Mouse (Mus musculus): ENCODE results near the gene Ccdc80. TPM values are rescaled to one million over a fixed set of nuclear protein-coding genes. Genes with fewer than 3 reads are reported as not detected.

Gene Ccdc80
- polyA plus RNA-seq, 1 experiment, result 3.8 TPM

DNA sequence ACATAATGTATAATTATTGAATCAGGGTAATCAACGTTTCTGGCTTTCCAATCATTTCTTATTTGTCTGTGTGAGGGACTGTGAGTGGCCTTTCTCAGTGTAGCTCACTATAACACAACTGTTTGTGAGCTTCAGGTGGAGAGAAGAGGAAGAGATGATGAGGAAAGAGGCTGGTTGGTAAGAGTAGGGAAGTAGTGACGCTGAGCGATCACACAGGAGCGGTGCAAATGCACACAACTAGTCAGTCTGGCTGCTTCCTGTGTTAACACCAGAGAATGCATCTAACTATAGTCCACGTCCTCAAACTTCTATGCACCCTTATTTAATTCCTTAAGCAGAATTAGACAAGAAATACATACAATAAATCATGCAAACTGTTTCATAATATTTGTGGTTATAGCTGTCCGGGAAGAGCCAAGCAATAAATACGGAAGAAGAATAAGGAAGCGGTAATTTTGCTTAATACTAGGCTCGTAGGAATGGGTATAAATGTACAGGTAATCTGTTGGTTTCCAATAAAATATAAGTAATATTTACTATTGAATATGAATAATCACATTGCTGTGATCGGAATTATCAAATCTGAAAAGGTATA is 55.4 kb downstream of the Ccdc80 start:
- TF ChIP-seq POLR2A (IDR thresholded peaks at IDR 0.05; ENCODE audit: borderline replicate concordance, insufficient read depth, low read length) (no peak), CTCF (IDR thresholded peaks at IDR 0.05; ENCODE audit: borderline replicate concordance, insufficient read depth, low read depth, low read length) (no peak)
- Histone ChIP-seq H3K27me3 (ENCODE audit: control insufficient read depth, insufficient read depth, low read length) (no peaks in the 10 kb centered on the region), H3K4me1 (ENCODE audit: control insufficient read depth, insufficient read depth, low read length) (no peaks in the 10 kb centered on the region), H3K4me3 (replicated peaks; ENCODE audit: insufficient read depth, low read depth, low read length) (no peak overlapping the region), H3K27ac (ENCODE audit: insufficient read depth, low read length) (no peak overlapping the region)
- whole genome bisulfite sequencing, result 96% methylated on average over 10 of the region's 10 CpGs
- DNase-seq, result no peak

DNA sequence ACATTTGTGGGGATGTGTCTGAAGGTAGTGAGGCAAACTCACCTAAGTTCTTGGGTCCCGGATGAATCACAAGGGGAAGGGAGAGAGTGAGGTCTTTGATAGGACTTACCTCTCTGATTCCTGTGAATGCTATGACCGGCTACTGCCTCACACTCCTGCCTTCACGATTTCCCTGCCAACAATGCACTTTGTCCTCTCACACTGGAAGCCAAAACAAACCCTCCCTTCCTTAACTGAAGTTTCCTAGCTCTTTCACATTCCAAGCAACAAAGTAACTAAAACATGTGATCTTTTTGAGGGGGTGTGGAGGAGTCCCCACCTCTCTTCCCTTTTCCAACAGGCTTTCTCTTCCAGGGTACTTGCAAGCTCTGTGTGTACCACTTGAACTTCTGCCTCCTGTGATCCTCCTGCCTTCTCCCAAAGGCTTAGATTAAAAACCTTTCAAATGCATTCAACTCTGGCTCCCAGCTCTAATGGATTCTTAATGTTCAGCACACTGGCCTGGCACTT is 61.6 kb downstream of the Ccdc80 start:
- Histone ChIP-seq H3K27me3 (ENCODE audit: control insufficient read depth, insufficient read depth, low read length) (no peaks in the 10 kb centered on the region), H3K4me1 (ENCODE audit: control insufficient read depth, insufficient read depth, low read length) (no peaks in the 10 kb centered on the region), H3K4me3 (replicated peaks; ENCODE audit: insufficient read depth, low read depth, low read length) (no peak overlapping the region), H3K27ac (ENCODE audit: insufficient read depth, low read length) (no peak overlapping the region)
- WGBS, result 91% methylated on average over 3 of the region's 3 CpGs
- no peak for DNase-seq
- TF ChIP-seq CTCF (IDR thresholded peaks at IDR 0.05; ENCODE audit: borderline replicate concordance, insufficient read depth, low read depth, low read length) (no peak), POLR2A (IDR thresholded peaks at IDR 0.05; ENCODE audit: borderline replicate concordance, insufficient read depth, low read length) (no peak)

DNA sequence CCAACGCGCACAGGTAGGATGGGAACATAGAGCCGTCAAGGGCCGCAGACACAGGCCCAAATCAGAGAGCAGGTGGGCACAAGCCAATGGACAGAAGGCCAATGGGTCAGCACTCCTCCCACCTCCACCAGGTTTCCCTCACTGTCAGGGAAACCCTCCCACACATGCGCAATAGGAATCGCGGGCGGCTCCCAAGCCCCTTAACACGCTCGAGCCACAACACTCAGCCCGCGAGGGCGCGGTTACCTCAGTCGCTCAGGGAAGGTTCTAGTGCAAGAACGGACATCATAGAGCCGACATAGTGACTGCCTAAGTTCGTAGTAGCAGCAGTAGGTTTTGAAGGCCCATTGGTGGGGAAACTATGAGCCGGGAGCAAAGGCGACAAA is 64.9 kb downstream of the Ccdc80 start:
- Histone ChIP-seq H3K4me1 (ENCODE audit: control insufficient read depth, insufficient read depth, low read length) (no peaks in the 10 kb centered on the region), H3K27ac (ENCODE audit: insufficient read depth, low read length) (peak overlapping the region; percentile 36), H3K4me3 (replicated peaks; ENCODE audit: insufficient read depth, low read depth, low read length) (peak overlapping the region; percentile 70), H3K27me3 (ENCODE audit: control insufficient read depth, insufficient read depth, low read length) (no peaks in the 10 kb centered on the region)
- peak; percentile 84 for DNase-seq
- TF ChIP-seq POLR2A (IDR thresholded peaks at IDR 0.05; ENCODE audit: borderline replicate concordance, insufficient read depth, low read length), result no peak
- TF ChIP-seq CTCF (IDR thresholded peaks at IDR 0.05; ENCODE audit: borderline replicate concordance, insufficient read depth, low read depth, low read length), result no peak
- WGBS, result 0% methylated on average over 20 of the region's 20 CpGs

DNA sequence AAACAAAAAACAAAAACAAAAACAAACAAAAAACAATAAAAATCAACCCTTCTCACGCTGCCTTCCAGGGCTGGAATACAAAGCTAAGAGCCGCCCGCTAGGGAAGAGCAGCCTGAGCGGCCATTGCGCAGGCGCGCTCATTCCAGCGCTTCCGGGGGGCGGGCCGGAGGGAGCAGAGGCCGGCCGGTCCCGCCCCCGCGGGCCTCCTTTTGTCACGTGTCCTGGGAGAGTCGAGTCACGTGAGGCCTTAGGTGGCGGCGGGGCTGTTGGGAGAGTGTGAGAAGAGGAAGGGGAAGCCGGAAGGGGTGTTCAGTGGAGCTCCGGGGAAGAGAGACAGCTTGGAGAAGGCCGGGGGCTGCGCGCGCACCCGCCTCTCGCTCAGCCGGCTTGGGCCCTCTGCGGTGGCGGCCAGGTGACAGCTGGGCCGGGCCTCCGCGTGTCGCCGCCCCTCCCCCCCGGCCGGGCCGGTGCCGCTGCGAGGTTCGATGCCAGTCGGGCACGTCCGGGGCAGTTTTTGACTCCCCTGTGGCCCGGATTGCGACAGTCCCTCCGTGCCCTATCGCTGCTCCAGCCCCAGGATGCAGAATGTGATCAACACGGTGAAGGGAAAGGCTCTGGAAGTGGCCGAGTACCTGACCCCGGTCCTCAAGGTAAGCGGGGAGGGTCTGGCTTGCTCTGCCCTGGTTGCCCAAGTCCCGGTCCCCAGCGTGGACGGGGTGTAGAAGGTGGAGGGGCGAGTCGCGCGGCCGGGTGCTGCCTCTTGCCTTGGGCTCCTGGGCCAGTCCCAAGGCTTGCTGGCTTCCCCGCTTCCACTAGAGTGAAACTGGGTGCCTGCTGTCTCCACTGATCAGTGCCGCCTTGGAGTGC is 65.6 kb downstream of the Ccdc80 start, which contains the start of the genes Slc35a5 and Atg3:
TSS of gene Slc35a5 (minus strand) at position 185 of the 867 bp plus-strand sequence.
TSS of gene Atg3 (plus strand) at position 264 of the 867 bp plus-strand sequence.
- WGBS, result under 1% methylated on average over 63 of the region's 64 CpGs
- TF ChIP-seq POLR2A (IDR thresholded peaks at IDR 0.05; ENCODE audit: borderline replicate concordance, insufficient read depth, low read length) (peak; percentile 73; the same call in 1 of the 2 replicates), CTCF (IDR thresholded peaks at IDR 0.05; ENCODE audit: borderline replicate concordance, insufficient read depth, low read depth, low read length) (no peak)
- peak; percentile 94 to 95 for DNase-seq
- H3K4me3 ChIP-seq (replicated peaks; ENCODE audit: insufficient read depth, low read depth, low read length), result peak within 1 kb of the TSS; percentile 70
- peak within 1 kb of the TSS; percentile 69 for H3K27ac ChIP-seq (ENCODE audit: insufficient read depth, low read length)
- H3K4me1 ChIP-seq (ENCODE audit: control insufficient read depth, insufficient read depth, low read length), result no peaks in the 10 kb centered on the region
- H3K27me3 ChIP-seq (ENCODE audit: control insufficient read depth, insufficient read depth, low read length), result no peaks in the 10 kb centered on the region

DNA sequence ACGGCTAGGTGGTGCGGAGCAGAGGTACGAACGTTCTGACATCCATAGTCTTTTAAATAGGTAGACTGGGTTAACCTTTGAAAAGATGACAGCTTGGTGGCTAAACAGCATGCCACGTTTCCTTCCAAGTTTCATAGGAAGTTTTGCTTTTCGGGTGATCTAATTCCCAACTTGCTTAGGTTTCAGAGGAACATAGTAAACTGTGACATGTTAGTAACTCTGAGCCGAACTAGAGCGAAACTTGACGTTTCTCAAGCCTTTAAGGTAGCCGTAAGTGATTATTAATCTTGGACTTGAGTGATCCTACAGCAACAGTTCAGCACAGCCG is 66.2 kb downstream of the Ccdc80 start:
- 2% methylated on average over 11 of the region's 11 CpGs for WGBS
- Histone ChIP-seq H3K27ac (ENCODE audit: insufficient read depth, low read length) (peak overlapping the region; percentile 69; the same call in 1 of the 2 replicates), H3K27me3 (ENCODE audit: control insufficient read depth, insufficient read depth, low read length) (no peaks in the 10 kb centered on the region), H3K4me1 (ENCODE audit: control insufficient read depth, insufficient read depth, low read length) (no peaks in the 10 kb centered on the region), H3K4me3 (replicated peaks; ENCODE audit: insufficient read depth, low read depth, low read length) (peak overlapping the region; percentile 70)
- no peak for TF ChIP-seq CTCF (IDR thresholded peaks at IDR 0.05; ENCODE audit: borderline replicate concordance, insufficient read depth, low read depth, low read length)
- TF ChIP-seq POLR2A (IDR thresholded peaks at IDR 0.05; ENCODE audit: borderline replicate concordance, insufficient read depth, low read length), result no peak
- DNase-seq, result no peak

Other genes with a start within 250 kb of the Ccdc80 start
- gene Cd200r2, start 226.3 kb upstream of the Ccdc80 start, polyA plus RNA-seq (2012; rRNA removed), result 0.25 and 0.28 TPM in 2 replicates
- gene Cd200r3, start 149.7 kb upstream of the Ccdc80 start, polyA plus RNA-seq (2012; rRNA removed), result not detected in 2 replicates
- gene Slc35a5, start 65.3 kb downstream of the Ccdc80 start, polyA plus RNA-seq (2012; rRNA removed), result 40.0 and 40.8 TPM in 2 replicates
- 52.1 and 54.8 TPM in 2 replicates for gene Atg3, start 65.4 kb downstream of the Ccdc80 start, polyA plus RNA-seq (2012; rRNA removed)
- gene Btla, start 130.9 kb downstream of the Ccdc80 start, polyA plus RNA-seq (2012; rRNA removed), result 0.47 and 0.62 TPM in 2 replicates

All from cerebellum, adult 2 months (tissue).